Mouse (Mus musculus) ES-E14 (cell line): ENCODE results near the gene C530008M17Rik. TPM values are rescaled to one million over a fixed set of nuclear protein-coding genes. Genes with fewer than 3 reads are reported as not detected.

ENCODE experiments used
- DNase-seq: peaks from one replicate; pipeline ENCODE4 v3.0.0-alpha.2; 2013; ENCODE audit warnings: low read depth, low spot score
- H3K27ac ChIP-seq: 2 replicates; pipeline ENCODE4 v1.5.1; 2012; ENCODE audit warnings: low read depth, mild to moderate bottlenecking, low read length, moderate library complexity, mixed read lengths; ENCODE audit not compliant: poor library complexity, insufficient read depth, severe bottlenecking
- H3K36me3 ChIP-seq: 2 replicates; pipeline ENCODE4 v1.6.1; 2012; ENCODE audit warnings: mild to moderate bottlenecking, low read length, moderate library complexity, mixed read lengths; ENCODE audit not compliant: control insufficient read depth, poor library complexity, insufficient read depth, severe bottlenecking
- H3K4me1 ChIP-seq, 2 experiments: fragments of 150-350 bp in 1 of 2; sonication (generic) in 1 of 2; 2 replicates each; pipeline ENCODE4 v1.6.1; 2012; ENCODE audit warnings: low read length in 2 of 2, mild to moderate bottlenecking in 1 of 2, mixed read lengths in 1 of 2; ENCODE audit not compliant: control insufficient read depth in 2 of 2, insufficient read depth in 2 of 2, poor library complexity in 1 of 2
- H3K4me3 ChIP-seq, 2 experiments: fragments of 150-350 bp in 1 of 2; sonication (generic) in 1 of 2; 2 replicates each; pipeline ENCODE4 v1.5.1; 2012; ENCODE audit warnings: low read length in 2 of 2, low read depth in 1 of 2, mild to moderate bottlenecking in 1 of 2, mixed read lengths in 1 of 2; ENCODE audit not compliant: insufficient read depth in 1 of 2, poor library complexity in 1 of 2, severe bottlenecking in 1 of 2
- H3K9ac ChIP-seq: 2 replicates; pipeline ENCODE4 v1.6.1; 2012; ENCODE audit warnings: low read depth, mild to moderate bottlenecking, low read length, mixed read lengths; ENCODE audit not compliant: poor library complexity, insufficient read depth, severe bottlenecking
- H3K9me3 ChIP-seq: fragments of 150-350 bp; sonication (generic); 2 replicates; pipeline ENCODE4 v1.6.1; 2012; ENCODE audit warnings: low read depth, mild to moderate bottlenecking, low read length; ENCODE audit not compliant: control insufficient read depth, insufficient read depth
- CHD2 ChIP-seq: IDR thresholded peaks from 2 replicates; pipeline ENCODE4 v1.6.1; 2014; ENCODE audit warnings: mild to moderate bottlenecking, low read depth, low read length, inconsistent platforms
- HCFC1 ChIP-seq: IDR thresholded peaks from 2 replicates; pipeline ENCODE4 v1.6.1; 2012; ENCODE audit warnings: low read length, inconsistent platforms, borderline replicate concordance; ENCODE audit not compliant: insufficient read depth
- MAFK ChIP-seq: IDR thresholded peaks from 2 replicates; pipeline ENCODE4 v1.6.1; 2014; ENCODE audit warnings: mild to moderate bottlenecking, low read depth, low read length, inconsistent platforms; ENCODE audit not compliant: insufficient read depth
- ZC3H11A ChIP-seq: IDR thresholded peaks from 2 replicates; pipeline ENCODE4 v1.6.1; 2012; ENCODE audit warnings: low read depth, mild to moderate bottlenecking, inconsistent platforms, low read length, borderline replicate concordance
- ZNF384 ChIP-seq: IDR thresholded peaks from 2 replicates; pipeline ENCODE4 v1.6.1; 2012; ENCODE audit warnings: low read depth, low read length, inconsistent platforms
- in situ Hi-C, 2 experiments: fragments of 600-800 bp; cut with MboI; formaldehyde crosslinking; loops; one replicate each; pipeline ENCODE4 v1.15.1; 2025; ENCODE audit warnings: low sequenced_read_pairs in 2 of 2, inconsistent platforms in 1 of 2; ENCODE audit not compliant: unreplicated experiment in 2 of 2
- total RNA-seq: library from RNA; depleted of rRNA; stranded (reverse); fragments of 300-350 nt; gene quantifications from 2 replicates; pipeline ENCODE4 v1.2.3, GENCODE M21; 2012

The C530008M17Rik gene
- total RNA-seq, 1 experiment = 1.1 TPM

DNA sequence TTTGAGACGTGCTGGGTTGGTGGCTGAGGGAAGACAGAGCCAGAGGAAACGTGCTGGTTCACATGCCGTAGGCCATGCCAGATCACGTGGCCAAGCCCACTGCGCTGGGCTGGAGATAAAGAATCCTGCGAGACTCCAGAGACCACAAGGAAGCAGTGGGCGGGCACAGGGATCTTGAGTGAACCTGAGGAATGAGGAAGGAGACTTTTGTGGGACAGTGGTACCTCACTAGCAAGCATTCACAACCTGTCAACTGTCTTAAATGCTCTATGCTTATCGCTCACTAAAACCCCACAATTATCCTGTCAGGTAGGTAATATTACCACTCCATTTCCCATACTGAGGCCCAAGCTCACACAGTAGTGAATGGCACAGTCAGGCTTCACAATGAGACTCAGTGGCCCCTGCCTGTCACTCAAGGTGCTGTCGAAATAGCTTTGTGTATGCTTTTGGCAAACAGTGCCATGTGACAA, 88.5 kb downstream of the C530008M17Rik start:
- Histone ChIP-seq H3K9ac (no peak overlapping the region), H3K27ac (no peak overlapping the region), H3K4me1 (peaks cover 0 to 2% of the 10 kb centered on the region in 2 experiments; a peak in 1 of 4 replicates), H3K36me3 (no peaks in the 10 kb centered on the region), H3K9me3 (no peaks in the 10 kb centered on the region), H3K4me3 (no peak overlapping the region)
- DNase-seq = no peak
- in situ Hi-C loops = no loop called here
- no peak for TF ChIP-seq ZNF384
- no peak for TF ChIP-seq MAFK
- no peak for TF ChIP-seq HCFC1
- TF ChIP-seq CHD2 = no peak
- TF ChIP-seq ZC3H11A = no peak

DNA sequence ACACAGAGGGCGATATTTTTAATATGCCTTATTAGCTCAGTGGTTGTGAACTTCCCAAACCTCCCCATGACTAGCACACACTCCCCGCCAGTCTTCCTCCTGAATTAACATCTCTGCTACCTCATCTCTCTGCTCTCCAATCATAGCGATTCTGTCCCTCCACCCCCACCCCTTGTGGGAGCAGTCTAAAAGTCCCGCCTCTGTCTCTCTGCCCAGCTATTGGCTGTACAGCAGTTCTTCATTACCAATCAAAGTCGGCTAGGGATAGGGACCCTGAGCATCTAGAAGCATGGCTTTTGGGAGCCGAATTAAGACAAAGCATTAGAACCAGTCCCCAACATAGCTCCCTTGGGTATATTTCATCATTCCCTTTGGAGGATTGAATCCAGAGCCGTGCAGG, 91.5 kb downstream of the C530008M17Rik start:
- Histone ChIP-seq H3K4me3 (no peak overlapping the region), H3K36me3 (no peaks in the 10 kb centered on the region), H3K4me1 (peaks cover 0 to 2% of the 10 kb centered on the region in 2 experiments; a peak in 1 of 4 replicates), H3K9ac (no peak overlapping the region), H3K27ac (no peak overlapping the region), H3K9me3 (no peaks in the 10 kb centered on the region)
- TF ChIP-seq HCFC1 (no peak), CHD2 (no peak), MAFK (no peak), ZC3H11A (no peak), ZNF384 (no peak)
- in situ Hi-C loops = no loop called here
- DNase-seq = peak; percentile 16

DNA sequence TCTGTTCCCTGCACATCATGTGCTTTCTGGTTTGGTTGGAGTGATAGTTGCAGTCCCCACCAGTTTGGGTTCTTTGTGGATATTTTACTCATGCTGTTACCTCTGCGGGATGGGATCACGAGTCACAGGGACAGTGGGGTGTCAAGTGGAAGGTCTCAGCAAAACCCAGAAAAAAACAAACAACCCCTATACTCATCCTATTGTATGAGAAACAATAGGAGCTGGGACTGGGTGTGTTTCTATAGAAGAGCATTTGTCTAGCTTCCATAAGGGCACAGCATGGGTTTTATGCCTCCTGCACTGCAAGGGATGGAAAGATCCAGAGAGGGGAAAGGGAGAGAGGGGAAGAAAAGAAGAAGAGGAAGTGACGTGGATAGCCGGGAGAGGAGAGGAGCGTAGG, 96.0 kb downstream of the C530008M17Rik start:
- H3K27ac ChIP-seq = no peak overlapping the region
- DNase-seq = no peak
- no peaks in the 10 kb centered on the region for H3K36me3 ChIP-seq
- peaks cover 0 to 2% of the 10 kb centered on the region in 2 experiments; a peak in 1 of 4 replicates for H3K4me1 ChIP-seq
- in situ Hi-C loops = no loop called here
- no peaks in the 10 kb centered on the region for H3K9me3 ChIP-seq
- H3K4me3 ChIP-seq = no peak overlapping the region
- H3K9ac ChIP-seq = no peak overlapping the region
- TF ChIP-seq ZNF384 (no peak), ZC3H11A (no peak)

GRCm38 (mm10) chr5:76760349-76760748, 104.0 kb downstream of the C530008M17Rik start:
- no peak overlapping the region for H3K9ac ChIP-seq
- no peak for TF ChIP-seq CHD2
- H3K9me3 ChIP-seq = no peaks in the 10 kb centered on the region
- H3K4me3 ChIP-seq = no peak overlapping the region
- H3K27ac ChIP-seq = no peak overlapping the region
- in situ Hi-C loops = no loop called here
- no peaks in the 10 kb centered on the region for H3K36me3 ChIP-seq
- no peaks in the 10 kb centered on the region for H3K4me1 ChIP-seq
- no peak for DNase-seq

GRCm38 (mm10) chr5:76762030-76762698, 105.9 kb downstream of the C530008M17Rik start:
- TF ChIP-seq ZC3H11A = no peak
- no peak for TF ChIP-seq HCFC1
- no peak for TF ChIP-seq ZNF384
- DNase-seq = no peak
- H3K9ac ChIP-seq = no peak overlapping the region
- H3K9me3 ChIP-seq = no peaks in the 10 kb centered on the region
- no peaks in the 10 kb centered on the region for H3K4me1 ChIP-seq
- no peaks in the 10 kb centered on the region for H3K36me3 ChIP-seq
- H3K4me3 ChIP-seq = no peak overlapping the region
- in situ Hi-C loops = no loop called here
- H3K27ac ChIP-seq = no peak overlapping the region
